Mouse (Mus musculus): ENCODE results near the gene Snx25. TPM values are rescaled to one million over a fixed set of nuclear protein-coding genes. Genes with fewer than 3 reads are reported as not detected.

Gene Snx25
- total RNA-seq, 1 experiment from 2014 or later, result 12.3 TPM

DNA sequence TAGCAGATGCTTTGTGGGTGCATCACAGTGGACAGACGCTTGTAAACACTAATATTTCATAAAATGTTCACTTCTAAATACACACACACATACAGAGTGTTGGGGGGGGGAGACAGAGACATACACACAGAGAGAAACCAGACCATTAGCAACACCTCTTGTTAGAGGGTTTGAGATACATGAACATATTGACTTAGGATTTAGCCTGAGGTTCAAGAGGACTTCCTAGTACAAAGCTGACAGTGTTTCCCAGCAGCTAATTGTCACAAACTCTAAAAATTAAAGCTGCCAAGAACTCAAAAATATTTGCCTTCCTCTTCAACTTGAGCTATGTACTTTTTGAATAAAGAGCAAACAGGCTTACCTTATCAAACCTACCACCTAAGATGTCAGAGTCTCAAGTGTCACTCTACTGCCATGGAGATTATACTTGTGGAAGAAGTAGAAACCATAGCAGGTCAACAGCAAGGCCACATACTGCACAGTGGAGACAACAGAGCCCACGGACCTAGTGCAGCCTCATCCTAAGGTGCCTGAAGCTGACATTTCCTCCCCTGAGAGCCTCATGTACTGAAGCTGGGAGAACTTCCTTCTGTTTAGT lies 78.3 kb downstream of the Snx25 start:
- ATAC-seq (replicated peaks in 1 of 2; ENCODE audit: insufficient read depth in 1 of 2, low FRiP score in 2 of 2, low TSS enrichment in 1 of 2, low read depth in 1 of 2, poor library complexity in 2 of 2, severe bottlenecking in 2 of 2), result no peak

DNA sequence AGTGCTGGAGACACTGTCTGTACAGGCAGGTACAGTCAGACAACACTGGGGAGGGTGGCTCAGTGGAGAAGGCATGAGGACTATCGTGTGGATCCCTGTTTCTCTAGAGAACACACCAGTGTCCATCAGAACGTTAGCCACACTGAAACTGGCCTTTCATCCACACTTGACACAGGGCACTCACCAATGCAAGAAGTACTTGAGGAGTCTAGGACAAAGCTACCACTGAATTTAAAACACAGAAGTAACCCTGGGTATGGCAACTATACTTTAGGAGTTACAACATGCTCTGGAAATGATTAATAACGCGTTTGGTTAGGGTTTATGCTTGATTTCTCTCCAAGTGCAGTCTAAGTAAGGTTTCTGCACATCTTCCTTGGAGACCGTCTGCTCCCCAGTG lies 79.2 kb downstream of the Snx25 start:
- no peak for ATAC-seq (replicated peaks in 1 of 2; ENCODE audit: insufficient read depth in 1 of 2, low FRiP score in 2 of 2, low TSS enrichment in 1 of 2, low read depth in 1 of 2, poor library complexity in 2 of 2, severe bottlenecking in 2 of 2)

DNA sequence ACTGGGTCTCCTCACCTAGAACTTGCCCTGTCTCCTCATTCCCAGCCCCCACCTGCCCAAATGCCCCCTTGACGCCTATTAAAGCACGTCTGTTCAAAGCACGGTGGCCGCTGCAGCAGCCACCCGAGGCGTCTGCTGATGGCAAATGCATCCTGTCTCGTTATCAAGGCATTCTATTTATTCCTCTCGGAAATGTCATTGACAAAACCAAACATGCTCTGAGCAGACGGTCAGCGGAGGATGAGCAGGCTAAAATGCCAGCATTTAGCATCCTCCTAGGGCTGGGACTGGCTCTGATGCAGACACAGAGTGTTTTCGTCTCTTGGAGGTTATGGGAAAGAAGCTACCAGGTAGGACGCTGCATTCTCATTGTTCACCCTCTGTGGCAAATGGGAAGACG lies 111.7 kb downstream of the Snx25 start:
- no peak for ATAC-seq (replicated peaks in 1 of 2; ENCODE audit: insufficient read depth in 1 of 2, low FRiP score in 2 of 2, low TSS enrichment in 1 of 2, low read depth in 1 of 2, poor library complexity in 2 of 2, severe bottlenecking in 2 of 2)

- ATAC-seq (replicated peaks in 1 of 2; ENCODE audit: insufficient read depth in 1 of 2, low FRiP score in 2 of 2, low TSS enrichment in 1 of 2, low read depth in 1 of 2, poor library complexity in 2 of 2, severe bottlenecking in 2 of 2), result no peak
These were observed 112.3 kb downstream of the Snx25 start for GRCm38 (mm10) chr8:46039666-46040065.

DNA sequence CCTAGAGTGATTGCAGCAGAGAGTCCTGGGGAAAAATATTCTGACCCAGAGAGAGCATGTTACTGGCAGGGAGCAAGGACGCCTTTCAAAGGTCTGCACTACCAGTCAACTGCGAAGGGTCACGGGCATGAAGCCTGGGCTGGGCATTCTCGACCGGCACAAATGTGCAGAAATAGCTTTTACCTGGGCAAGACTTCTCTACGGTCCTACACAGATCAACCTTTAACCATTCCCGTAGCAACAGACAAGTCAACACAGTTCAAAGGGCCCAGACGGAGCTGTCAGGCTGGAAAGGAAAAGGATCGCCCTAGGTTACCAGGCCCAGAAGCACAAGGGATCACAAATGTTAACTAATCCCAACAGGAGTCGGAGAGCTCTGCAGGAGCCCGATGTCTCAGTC lies 115.7 kb downstream of the Snx25 start:
- ATAC-seq (replicated peaks in 1 of 2; ENCODE audit: insufficient read depth in 1 of 2, low FRiP score in 2 of 2, low TSS enrichment in 1 of 2, low read depth in 1 of 2, poor library complexity in 2 of 2, severe bottlenecking in 2 of 2), result no peak

DNA sequence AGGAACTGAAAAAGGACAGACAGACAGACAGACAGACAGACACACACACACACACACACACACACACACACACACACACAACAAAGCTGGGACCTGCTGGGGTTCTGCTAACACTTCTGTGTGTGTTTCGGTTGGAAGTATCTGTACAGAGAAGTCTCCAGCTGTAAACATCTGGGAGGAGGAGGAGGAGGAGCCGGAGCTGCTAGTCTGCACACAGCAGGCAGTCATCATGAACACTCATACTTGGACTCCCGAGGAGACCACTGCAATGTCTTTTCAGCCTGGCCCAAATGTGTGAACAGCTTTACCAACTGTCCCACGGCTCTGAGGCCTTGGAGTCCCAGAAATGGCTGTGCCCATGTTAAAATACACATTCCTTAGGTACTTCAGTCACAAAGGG lies 127.6 kb downstream of the Snx25 start:
- ATAC-seq (replicated peaks in 1 of 2; ENCODE audit: insufficient read depth in 1 of 2, low FRiP score in 2 of 2, low TSS enrichment in 1 of 2, low read depth in 1 of 2, poor library complexity in 2 of 2, severe bottlenecking in 2 of 2), result no peak

DNA sequence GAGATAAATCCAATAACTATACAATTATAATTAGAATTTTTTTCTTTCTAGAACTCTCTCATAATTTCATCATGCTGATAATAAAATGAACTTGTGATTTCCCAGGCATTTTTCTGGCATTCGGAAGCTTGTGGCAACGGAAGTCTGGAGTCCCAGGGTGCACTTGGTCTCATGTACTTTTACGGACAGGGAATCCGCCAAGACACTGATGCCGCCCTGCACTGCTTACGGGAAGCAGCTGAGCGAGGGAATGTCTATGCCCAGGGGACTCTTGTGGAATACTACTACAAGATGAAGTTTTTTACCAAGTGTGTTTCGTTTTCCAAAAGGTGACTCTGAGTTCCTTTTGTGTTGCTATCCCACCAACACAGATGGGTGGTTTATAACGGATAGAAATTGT lies 129.2 kb downstream of the Snx25 start:
- ATAC-seq (replicated peaks in 1 of 2; ENCODE audit: insufficient read depth in 1 of 2, low FRiP score in 2 of 2, low TSS enrichment in 1 of 2, low read depth in 1 of 2, poor library complexity in 2 of 2, severe bottlenecking in 2 of 2), result no peak

DNA sequence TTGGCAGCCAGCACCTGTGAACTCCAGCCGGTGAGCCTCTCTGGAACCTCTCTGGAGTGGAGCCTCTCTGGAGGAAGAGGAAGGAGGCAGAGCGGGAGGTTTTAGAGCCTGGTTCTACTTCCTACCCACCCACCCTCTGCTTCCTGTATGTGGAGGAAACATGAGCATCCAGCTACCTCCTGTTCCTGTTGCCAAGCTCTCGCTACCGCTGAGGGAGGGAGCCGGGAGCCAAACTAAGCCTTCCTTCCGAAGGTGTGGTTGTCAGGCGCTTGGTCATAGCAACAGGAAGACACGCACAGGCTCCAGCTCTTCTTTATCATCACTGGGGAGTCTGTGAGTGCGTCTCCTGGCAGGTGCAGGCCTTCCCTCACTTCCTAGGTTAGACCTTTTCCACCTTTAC lies 129.8 kb downstream of the Snx25 start:
- no peak for ATAC-seq (replicated peaks in 1 of 2; ENCODE audit: insufficient read depth in 1 of 2, low FRiP score in 2 of 2, low TSS enrichment in 1 of 2, low read depth in 1 of 2, poor library complexity in 2 of 2, severe bottlenecking in 2 of 2)

- ATAC-seq (replicated peaks in 1 of 2; ENCODE audit: insufficient read depth in 1 of 2, low FRiP score in 2 of 2, low TSS enrichment in 1 of 2, low read depth in 1 of 2, poor library complexity in 2 of 2, severe bottlenecking in 2 of 2), result no peak
These were observed 140.9 kb downstream of the Snx25 start for GRCm38 (mm10) chr8:46010746-46011680.

DNA sequence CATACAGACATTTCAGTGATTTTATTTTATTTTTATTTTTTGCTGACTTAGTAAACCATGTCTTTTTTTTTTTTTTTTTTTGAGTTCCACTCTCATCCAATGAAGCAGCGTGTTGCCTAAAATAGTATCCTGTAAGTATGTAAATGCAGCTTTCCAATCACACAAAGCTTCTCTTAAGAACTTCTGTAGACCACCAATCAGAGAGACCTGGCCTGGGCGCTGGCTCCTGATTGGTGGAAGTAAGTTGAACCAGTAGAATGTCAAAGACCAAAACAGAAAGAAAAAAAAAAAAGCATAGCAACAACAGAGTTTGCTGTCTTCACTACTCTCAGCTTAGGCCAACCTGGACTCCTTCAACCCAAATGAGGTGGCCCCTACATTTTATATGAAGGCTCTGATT lies 141.7 kb downstream of the Snx25 start:
- no peak for ATAC-seq (replicated peaks in 1 of 2; ENCODE audit: insufficient read depth in 1 of 2, low FRiP score in 2 of 2, low TSS enrichment in 1 of 2, low read depth in 1 of 2, poor library complexity in 2 of 2, severe bottlenecking in 2 of 2)

GRCm38 (mm10) chr8:46007050-46007672 lies 144.8 kb downstream of the Snx25 start:
- no peak for ATAC-seq (replicated peaks in 1 of 2; ENCODE audit: insufficient read depth in 1 of 2, low FRiP score in 2 of 2, low TSS enrichment in 1 of 2, low read depth in 1 of 2, poor library complexity in 2 of 2, severe bottlenecking in 2 of 2)

DNA sequence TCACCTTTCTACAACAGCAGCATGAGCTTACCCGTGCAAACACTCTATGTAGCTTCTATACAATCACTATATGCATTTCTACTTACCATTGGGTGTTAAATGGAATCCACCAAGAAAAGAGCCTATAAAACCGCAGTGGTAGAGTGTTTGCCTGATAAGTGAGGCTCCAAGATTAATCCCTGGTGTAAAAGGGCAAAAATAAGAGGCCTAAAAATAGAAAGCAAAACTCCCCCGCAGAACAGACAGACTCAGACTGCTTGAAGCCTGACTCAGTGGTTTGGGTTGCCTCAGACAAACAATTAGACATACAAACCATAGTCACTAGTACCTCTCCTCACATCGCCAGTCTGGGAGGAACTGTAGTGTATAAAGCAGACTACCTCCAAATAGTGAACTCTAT lies 146.4 kb downstream of the Snx25 start, which contains the start of gene Ankrd37:
Gene Ankrd37, minus strand, starts transcription at position 112 of the 400 bp plus-strand sequence.
- ATAC-seq (replicated peaks in 1 of 2; ENCODE audit: insufficient read depth in 1 of 2, low FRiP score in 2 of 2, low TSS enrichment in 1 of 2, low read depth in 1 of 2, poor library complexity in 2 of 2, severe bottlenecking in 2 of 2), result no peak

DNA sequence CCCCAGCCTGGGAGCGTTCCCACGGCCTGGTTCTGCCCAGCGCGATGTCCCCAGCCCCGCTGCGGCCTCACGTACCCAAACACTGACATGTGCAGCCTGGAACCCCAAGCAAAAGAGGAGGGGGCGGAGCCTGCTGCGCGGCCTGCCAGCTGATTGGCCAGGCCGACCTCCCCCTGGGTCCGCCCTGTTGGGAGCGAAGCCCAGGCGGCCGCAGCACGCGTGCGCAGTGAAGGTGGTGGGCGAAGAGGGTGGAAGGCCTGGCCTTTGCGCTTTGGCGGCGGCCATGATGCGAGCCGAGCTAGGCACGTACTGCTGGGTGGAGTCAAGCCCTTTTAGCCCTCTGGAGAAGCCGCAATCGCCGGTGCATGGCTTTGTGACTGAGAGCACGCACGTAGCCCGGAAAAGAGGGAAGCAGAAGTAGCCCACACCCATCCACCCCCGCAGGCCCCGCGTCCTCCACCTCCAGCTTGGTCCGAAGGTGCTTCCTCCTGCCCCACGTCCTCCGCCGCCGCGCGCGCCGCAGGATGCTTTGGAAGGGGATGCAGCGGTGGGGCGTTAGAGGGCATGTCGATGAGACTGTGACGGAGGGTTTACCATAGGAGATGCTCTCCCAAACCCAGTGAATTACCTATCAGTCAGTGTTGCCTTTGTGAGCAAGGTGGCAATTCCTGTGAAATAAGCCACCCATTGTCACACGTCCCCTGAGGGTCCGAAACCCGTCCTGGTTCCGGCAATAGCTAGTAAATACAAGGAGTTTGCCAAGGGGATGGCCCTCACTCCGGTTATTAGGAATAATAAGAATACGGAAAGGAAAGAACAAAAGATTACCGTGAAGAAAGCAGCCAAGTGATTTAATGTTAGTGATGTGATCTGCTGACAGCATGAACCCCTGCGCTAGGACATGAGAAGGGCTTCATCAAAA lies 151.9 kb downstream of the Snx25 start:
- ATAC-seq (replicated peaks in 1 of 2; ENCODE audit: insufficient read depth in 1 of 2, low FRiP score in 2 of 2, low TSS enrichment in 1 of 2, low read depth in 1 of 2, poor library complexity in 2 of 2, severe bottlenecking in 2 of 2), result peak; percentile 94 to 95

GRCm38 (mm10) chr8:45999138-45999783 lies 152.7 kb downstream of the Snx25 start, which contains the start of gene Lrp2bp:
TSS of gene Lrp2bp (plus strand) at chr8:45999303.
- ATAC-seq (replicated peaks in 1 of 2; ENCODE audit: insufficient read depth in 1 of 2, low FRiP score in 2 of 2, low TSS enrichment in 1 of 2, low read depth in 1 of 2, poor library complexity in 2 of 2, severe bottlenecking in 2 of 2), result no peak

DNA sequence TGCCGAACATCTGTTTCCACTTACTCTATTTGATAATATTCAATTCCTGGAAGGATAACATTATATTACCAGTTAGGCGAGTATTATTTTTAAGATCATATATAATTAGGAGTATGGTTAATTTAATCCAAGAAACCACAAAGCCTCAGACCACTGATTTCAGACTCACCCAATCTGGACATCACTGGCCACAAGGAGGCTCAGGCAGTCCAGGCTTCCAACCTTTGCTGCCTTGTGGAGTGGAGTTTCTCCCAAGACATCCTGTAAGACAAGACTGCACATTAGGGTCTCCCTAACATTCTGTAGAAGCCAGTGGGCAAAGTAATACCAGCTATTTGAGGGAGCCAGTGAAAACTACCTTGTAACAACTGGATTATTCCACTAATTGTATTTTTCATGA lies 153.7 kb downstream of the Snx25 start:
- ATAC-seq (replicated peaks in 1 of 2; ENCODE audit: insufficient read depth in 1 of 2, low FRiP score in 2 of 2, low TSS enrichment in 1 of 2, low read depth in 1 of 2, poor library complexity in 2 of 2, severe bottlenecking in 2 of 2), result no peak

- no peak for ATAC-seq (replicated peaks in 1 of 2; ENCODE audit: insufficient read depth in 1 of 2, low FRiP score in 2 of 2, low TSS enrichment in 1 of 2, low read depth in 1 of 2, poor library complexity in 2 of 2, severe bottlenecking in 2 of 2)
These were observed 156.4 kb downstream of the Snx25 start for GRCm38 (mm10) chr8:45995576-45995975.

GRCm38 (mm10) chr8:45994111-45994510 lies 157.8 kb downstream of the Snx25 start:
- ATAC-seq (replicated peaks in 1 of 2; ENCODE audit: insufficient read depth in 1 of 2, low FRiP score in 2 of 2, low TSS enrichment in 1 of 2, low read depth in 1 of 2, poor library complexity in 2 of 2, severe bottlenecking in 2 of 2), result no peak
